Mouse (Mus musculus): ENCODE measurements around the gene A730071L15Rik. TPM values are rescaled to one million over a fixed set of nuclear protein-coding genes. Genes with fewer than 3 reads are reported as not detected.

A730071L15Rik gene
- polyA plus RNA-seq, 1 experiment from 2014 or later: 0.41 TPM

DNA sequence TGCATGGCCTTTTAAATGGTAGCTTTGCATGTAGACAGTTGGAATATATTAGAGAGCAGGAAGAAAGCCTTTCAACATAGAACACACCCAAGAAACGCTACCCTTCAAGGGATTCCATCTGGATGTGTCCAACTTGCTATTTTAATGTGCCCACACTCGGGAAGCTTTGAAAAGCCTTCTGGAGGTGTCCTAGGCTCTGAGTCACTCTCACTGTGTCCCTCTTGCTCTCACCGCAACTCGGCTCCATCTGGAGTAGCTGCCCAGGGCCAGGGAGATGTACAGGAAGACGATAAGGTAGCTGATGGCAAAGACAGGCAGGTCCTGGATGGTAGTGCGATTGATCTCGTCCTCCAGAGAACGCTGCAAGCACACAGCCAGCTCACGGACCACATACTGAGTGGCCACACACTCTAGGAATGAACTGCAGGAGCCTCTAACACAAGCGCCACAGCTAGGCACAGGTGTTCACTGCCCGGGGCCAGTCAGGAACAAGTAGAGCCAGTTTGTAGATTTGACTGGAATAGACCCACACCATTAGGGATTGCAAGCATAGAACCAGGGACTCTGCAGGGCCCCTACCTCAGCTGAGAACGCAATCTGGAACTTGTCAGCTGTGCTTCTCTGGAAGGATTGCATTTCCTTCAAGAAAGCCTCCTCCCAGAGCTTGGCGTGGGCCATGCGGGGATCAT lies 24.9 kb downstream of the A730071L15Rik start:
- Histone ChIP-seq H3K4me1 (no peaks in the 10 kb centered on the region), H3K4me3 (no peak overlapping the region), H3K36me3 (no peaks in the 10 kb centered on the region), H3K9ac (no peak overlapping the region), H3K27ac (no peak overlapping the region), H3K4me2 (replicated peaks) (no peak overlapping the region), H3K9me3 (replicated peaks) (no peaks in the 10 kb centered on the region), H3K27me3 (peaks cover 4% of the 10 kb centered on the region; the same call in 1 of the 2 replicates)
- no peak for ATAC-seq (ENCODE audit: low FRiP score)
- 82% methylated on average over 14 of the region's 14 CpGs for WGBS

DNA sequence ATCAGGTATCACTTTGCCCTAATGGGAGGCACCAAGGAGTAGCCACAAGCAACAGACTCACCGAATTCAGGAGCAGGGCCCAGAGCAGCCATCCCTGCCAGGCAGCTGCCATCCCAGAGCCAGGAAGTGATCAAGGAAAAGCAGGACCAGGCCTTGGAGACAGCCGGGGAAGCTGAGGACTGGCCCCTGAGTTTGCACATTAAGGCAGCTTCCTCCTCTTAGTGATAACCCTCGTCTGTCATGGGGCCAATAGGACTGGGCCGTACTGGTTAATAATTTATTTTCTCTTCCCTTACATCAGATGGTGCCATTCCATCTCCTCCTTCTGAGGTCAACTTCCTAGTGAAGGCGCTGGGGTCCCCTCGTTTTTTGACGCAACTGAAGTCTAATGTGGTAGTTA lies 30.2 kb downstream of the A730071L15Rik start, which contains the start of gene Npc1l1:
Gene Npc1l1 (minus strand): TSS at position 132 of the 400 bp plus-strand sequence.
- no peaks in the 10 kb centered on the region for H3K36me3 ChIP-seq
- H3K4me2 ChIP-seq (replicated peaks): no peak within 1 kb of the TSS
- no peak for ATAC-seq (ENCODE audit: low FRiP score)
- H3K27me3 ChIP-seq: no peaks in the 10 kb centered on the region
- WGBS: 80% methylated on average over 7 of the region's 7 CpGs
- no peak within 1 kb of the TSS for H3K4me3 ChIP-seq
- no peaks in the 10 kb centered on the region for H3K4me1 ChIP-seq
- H3K9me3 ChIP-seq (replicated peaks): no peaks in the 10 kb centered on the region
- H3K27ac ChIP-seq: no peak within 1 kb of the TSS
- H3K9ac ChIP-seq: no peak within 1 kb of the TSS

DNA sequence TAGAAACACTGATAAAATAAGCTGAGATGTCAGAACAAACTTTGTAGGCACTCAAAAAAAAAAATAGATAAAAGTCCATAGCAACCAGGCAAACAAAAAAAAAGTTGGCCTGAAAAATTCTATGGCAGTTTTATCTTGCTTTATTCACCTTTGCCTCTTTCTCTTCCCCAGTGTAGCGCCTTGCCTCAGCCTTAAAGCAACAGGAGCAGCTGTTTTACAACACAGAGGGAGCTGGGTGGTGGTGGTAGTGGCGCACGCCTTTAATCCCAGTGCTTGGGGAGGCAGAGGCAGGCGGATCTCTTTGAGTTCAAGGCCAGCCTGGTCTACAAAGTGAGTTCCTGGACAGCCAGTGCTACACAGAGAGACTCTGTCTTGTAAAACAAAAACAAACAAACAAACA lies 33.2 kb downstream of the A730071L15Rik start:
- Histone ChIP-seq H3K27ac (no peak overlapping the region), H3K4me2 (replicated peaks) (no peak overlapping the region), H3K4me3 (no peak overlapping the region), H3K27me3 (no peaks in the 10 kb centered on the region), H3K4me1 (no peaks in the 10 kb centered on the region), H3K9me3 (replicated peaks) (peaks cover 7% of the 10 kb centered on the region; the same call in 1 of the 2 replicates), H3K9ac (no peak overlapping the region), H3K36me3 (no peaks in the 10 kb centered on the region)
- ATAC-seq (ENCODE audit: low FRiP score): no peak
- WGBS: 83% methylated on average over 4 of the region's 4 CpGs

DNA sequence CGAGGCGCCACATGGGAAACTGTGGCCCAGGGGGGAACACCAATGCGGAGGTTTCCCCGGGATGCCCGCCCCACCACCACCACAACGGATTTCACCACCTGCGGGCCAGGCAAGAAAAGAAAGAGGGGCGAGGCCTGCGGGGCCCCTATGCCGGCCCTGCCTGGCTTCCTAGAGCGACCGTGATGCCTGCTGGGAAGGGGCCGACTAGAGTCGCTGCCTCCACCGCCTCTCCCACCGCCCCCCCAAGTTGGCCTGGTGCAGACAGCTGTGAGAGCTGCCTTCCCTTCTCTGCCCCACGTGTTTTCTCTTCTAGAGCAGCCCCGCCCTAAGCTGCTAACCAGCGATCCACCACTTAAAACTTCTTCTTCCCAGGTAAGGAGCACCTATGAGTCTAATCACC lies 44.9 kb downstream of the A730071L15Rik start:
- Histone ChIP-seq H3K36me3 (no peaks in the 10 kb centered on the region), H3K27me3 (no peaks in the 10 kb centered on the region), H3K27ac (no peak overlapping the region), H3K4me3 (no peak overlapping the region), H3K9me3 (replicated peaks) (no peaks in the 10 kb centered on the region), H3K4me2 (replicated peaks) (no peak overlapping the region), H3K9ac (no peak overlapping the region), H3K4me1 (no peaks in the 10 kb centered on the region)
- ATAC-seq (ENCODE audit: low FRiP score): no peak
- WGBS: 51% methylated on average over 19 of the region's 19 CpGs

Other genes with a start within 250 kb of the A730071L15Rik start
- gene Gck, start 249.9 kb upstream of the A730071L15Rik start, polyA plus RNA-seq (2016; fragmentation: Nextera tagmentation; extraction: Ambion mirVana): 3.6 and 4.0 TPM in 2 replicates
- gene Ykt6, start 244.3 kb upstream of the A730071L15Rik start, polyA plus RNA-seq (2016; fragmentation: Nextera tagmentation; extraction: Ambion mirVana): 59.0 and 60.9 TPM in 2 replicates
- 16.5 and 17.3 TPM in 2 replicates for gene Camk2b, start 133.7 kb upstream of the A730071L15Rik start, polyA plus RNA-seq (2016; fragmentation: Nextera tagmentation; extraction: Ambion mirVana)
- gene Nudcd3, start 386 bp downstream of the A730071L15Rik start, polyA plus RNA-seq (2016; fragmentation: Nextera tagmentation; extraction: Ambion mirVana): 57.7 and 58.6 TPM in 2 replicates
- 0.05 TPM in 1 of 2 replicates, not detected in the other for gene Npc1l1, start 30.1 kb downstream of the A730071L15Rik start, polyA plus RNA-seq (2016; fragmentation: Nextera tagmentation; extraction: Ambion mirVana)
- gene Ddx56, start 67.7 kb downstream of the A730071L15Rik start, polyA plus RNA-seq (2016; fragmentation: Nextera tagmentation; extraction: Ambion mirVana): 80.5 and 83.0 TPM in 2 replicates
- 140 and 144 TPM in 2 replicates for gene Tmed4, start 74.8 kb downstream of the A730071L15Rik start, polyA plus RNA-seq (2016; fragmentation: Nextera tagmentation; extraction: Ambion mirVana)
- 100 and 101 TPM in 2 replicates for gene Ogdh, start 91.6 kb downstream of the A730071L15Rik start, polyA plus RNA-seq (2016; fragmentation: Nextera tagmentation; extraction: Ambion mirVana)
- 21.5 and 22.4 TPM in 2 replicates for gene Zmiz2, start 189.0 kb downstream of the A730071L15Rik start, polyA plus RNA-seq (2016; fragmentation: Nextera tagmentation; extraction: Ambion mirVana)
- gene Ppia, start 215.4 kb downstream of the A730071L15Rik start, polyA plus RNA-seq (2016; fragmentation: Nextera tagmentation; extraction: Ambion mirVana): 4,150 and 4,164 TPM in 2 replicates
- gene H2afv, start 244.4 kb downstream of the A730071L15Rik start, polyA plus RNA-seq (2016; fragmentation: Nextera tagmentation; extraction: Ambion mirVana): 520 and 591 TPM in 2 replicates